Mouse (Mus musculus) testis, adult 2 months (tissue): ENCODE measurements at regions not wholly inside any gene's neighbourhood (a gene's known extent, or its start where the extent isn't known, plus 50 kb on each side); places are given as distances from the start of the nearest gene placed in this dataset.

ENCODE experiments used
- CTCF ChIP-seq: fragments of 200-500 bp; IDR thresholded peaks from 2 replicates; pipeline ENCODE4 v1.5.1; 2012; ENCODE audit warnings: low read depth, mild to moderate bottlenecking, inconsistent platforms, low read length, moderate library complexity; ENCODE audit not compliant: control insufficient read depth, insufficient read depth, insufficient replicate concordance
- POLR2A ChIP-seq: fragments of 200-500 bp; IDR thresholded peaks from 2 replicates; pipeline ENCODE4 v1.6.1; 2012; ENCODE audit warnings: low read depth, mild to moderate bottlenecking, inconsistent platforms, low read length, moderate library complexity; ENCODE audit not compliant: control insufficient read depth

DNA sequence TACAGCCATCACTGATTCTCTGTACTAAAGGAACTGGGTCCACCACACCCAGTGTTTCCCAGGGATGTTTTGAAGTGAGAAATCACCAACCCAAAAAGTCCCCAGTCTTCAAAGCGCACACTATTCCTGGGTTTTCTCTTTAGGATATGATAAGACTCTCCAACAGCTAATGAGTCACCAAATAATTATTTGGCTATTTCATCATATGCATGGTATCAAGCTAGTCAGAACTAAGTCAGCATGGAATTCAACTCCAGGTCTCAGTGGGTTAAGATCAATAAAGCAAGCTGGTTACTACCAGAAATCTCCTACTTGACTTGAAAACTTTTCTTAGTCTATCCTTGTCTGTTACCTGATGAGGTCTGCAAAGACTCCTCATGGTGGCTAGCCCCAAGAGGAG is 89.1 kb upstream of the 4930412O13Rik start:
- no peak for TF ChIP-seq CTCF
- no peak for TF ChIP-seq POLR2A
